Mouse (Mus musculus) embryonic facial prominence, embryonic 11.5 days (tissue): ENCODE results near the gene Ube4a. TPM values are rescaled to one million over a fixed set of nuclear protein-coding genes. Genes with fewer than 3 reads are reported as not detected.

Source experiments
- ATAC-seq: fragments of 200-750 bp; cut with Nextera tagmentation; replicated peaks from 2 replicates; pipeline ENCODE4 v1.8.0; 2017; ENCODE audit warnings: low read depth; ENCODE audit not compliant: insufficient number of reproducible peaks, low FRiP score, low TSS enrichment
- DNase-seq: peaks from one replicate; pipeline ENCODE4 v3.0.0-alpha.2; 2015; ENCODE audit warnings: low spot score
- H3K27ac ChIP-seq: fragments of 300-500 bp; sonication (generic); replicated peaks from 2 replicates; pipeline ENCODE4 v1.5.1; 2014; ENCODE audit warnings: mild to moderate bottlenecking, low read depth, low read length, control low read depth
- H3K27me3 ChIP-seq: fragments of 300-500 bp; sonication (generic); 2 replicates; pipeline ENCODE4 v1.6.1; 2014; ENCODE audit warnings: mild to moderate bottlenecking, low read length, moderate library complexity, mixed read lengths; ENCODE audit not compliant: control insufficient read depth, insufficient read depth
- H3K36me3 ChIP-seq: fragments of 300-500 bp; sonication (generic); replicated peaks from 2 replicates; pipeline ENCODE4 v1.6.1; 2014; ENCODE audit warnings: low read depth, mild to moderate bottlenecking, low read length, moderate library complexity, mixed read lengths; ENCODE audit not compliant: control insufficient read depth, insufficient read depth
- H3K4me1 ChIP-seq: fragments of 300-500 bp; sonication (generic); 2 replicates; pipeline ENCODE4 v1.6.1; 2014; ENCODE audit warnings: low read length, mixed read lengths; ENCODE audit not compliant: control insufficient read depth, insufficient read depth
- H3K4me2 ChIP-seq: fragments of 300-500 bp; sonication (generic); 2 replicates; pipeline ENCODE4 v1.6.1; 2014; ENCODE audit warnings: low read depth, mild to moderate bottlenecking, control low read depth, low read length, moderate library complexity
- H3K4me3 ChIP-seq: fragments of 300-500 bp; sonication (generic); 2 replicates; pipeline ENCODE4 v1.5.1; 2014; ENCODE audit warnings: low read depth, low read length, control low read depth
- H3K9ac ChIP-seq: fragments of 300-500 bp; sonication (generic); replicated peaks from 2 replicates; pipeline ENCODE4 v1.6.1; 2014; ENCODE audit warnings: mild to moderate bottlenecking, control low read depth, low read length
- H3K9me3 ChIP-seq: fragments of 300-500 bp; sonication (generic); replicated peaks from 2 replicates; pipeline ENCODE4 v1.6.1; 2016; ENCODE audit warnings: mild to moderate bottlenecking, low read length, inconsistent platforms, mixed read lengths; ENCODE audit not compliant: control insufficient read depth
- WGBS: fragments of 180-500 bp; shearing (Covaris S2); extraction: QIAGEN DNeasy Blood & Tissue Kit; methylation state at CpG from one replicate; pipeline ENCODE4 v1.1.7; 2014; 5-methylcytosine and 5-hydroxymethylcytosine counted together
- polyA plus RNA-seq: library from polyadenylated mRNA; unstranded; fragments of >200 nt; fragmentation: Nextera tagmentation; extraction: Ambion mirVana; gene quantifications from 2 replicates; pipeline ENCODE4 v1.2.1, GENCODE M21; 2014

The Ube4a gene
- polyA plus RNA-seq, result 31.3 and 34.3 TPM in 2 replicates

DNA sequence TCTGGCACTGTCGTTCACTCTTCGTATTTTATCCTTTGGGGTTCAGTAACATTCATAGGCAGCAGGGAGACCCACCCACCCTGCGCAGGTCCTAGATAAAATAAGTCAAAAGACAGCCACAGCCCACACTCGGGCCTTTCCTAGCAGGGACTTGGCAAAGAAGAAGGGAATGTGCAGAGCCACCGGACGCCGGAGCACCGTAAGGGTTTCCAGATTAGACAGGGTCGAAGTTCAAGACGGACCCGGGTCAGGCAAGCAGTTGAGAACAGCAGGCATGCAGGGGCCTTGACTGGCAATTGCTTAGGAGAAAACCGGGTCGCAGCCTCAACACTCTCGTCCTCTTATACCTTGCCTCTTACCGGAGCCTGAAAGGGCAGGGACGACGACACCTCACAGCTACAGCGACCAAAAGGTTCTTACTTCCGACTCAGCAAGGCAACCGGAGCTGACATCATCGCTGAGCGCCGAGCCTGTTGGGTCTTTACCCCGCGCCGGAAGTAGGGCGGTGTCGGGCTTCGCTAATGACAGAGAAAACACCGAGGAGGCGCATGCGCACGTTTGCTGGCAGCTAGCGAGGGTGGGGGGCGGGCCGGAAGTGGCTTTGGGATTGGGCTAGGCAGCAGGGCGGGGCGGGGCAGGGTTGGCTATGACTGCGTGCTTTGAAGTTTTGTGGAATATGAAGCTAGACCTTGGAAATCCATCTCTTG lies at the start of gene Ube4a:
Gene Ube4a, minus strand, starts transcription at position 475 of the 707 bp plus-strand sequence.
- no peaks in the 10 kb centered on the region for H3K9me3 ChIP-seq
- under 1% methylated on average over 39 of the region's 39 CpGs for WGBS
- 0 out of 2 replicates have a peak, but pooled peaks cover 3% of the 10 kb centered on the region for H3K36me3 ChIP-seq
- peak within 1 kb of the TSS; percentile 74 for H3K4me2 ChIP-seq
- ATAC-seq (peak; percentile 88), DNase-seq (peak; percentile 100)
- peak within 1 kb of the TSS; percentile 71 for H3K9ac ChIP-seq
- H3K27ac ChIP-seq, result no peak within 1 kb of the TSS
- no peaks in the 10 kb centered on the region for H3K27me3 ChIP-seq
- no peaks in the 10 kb centered on the region; the same call in 1 of the 2 replicates for H3K4me1 ChIP-seq
- H3K4me3 ChIP-seq, result peak within 1 kb of the TSS; percentile 86

DNA sequence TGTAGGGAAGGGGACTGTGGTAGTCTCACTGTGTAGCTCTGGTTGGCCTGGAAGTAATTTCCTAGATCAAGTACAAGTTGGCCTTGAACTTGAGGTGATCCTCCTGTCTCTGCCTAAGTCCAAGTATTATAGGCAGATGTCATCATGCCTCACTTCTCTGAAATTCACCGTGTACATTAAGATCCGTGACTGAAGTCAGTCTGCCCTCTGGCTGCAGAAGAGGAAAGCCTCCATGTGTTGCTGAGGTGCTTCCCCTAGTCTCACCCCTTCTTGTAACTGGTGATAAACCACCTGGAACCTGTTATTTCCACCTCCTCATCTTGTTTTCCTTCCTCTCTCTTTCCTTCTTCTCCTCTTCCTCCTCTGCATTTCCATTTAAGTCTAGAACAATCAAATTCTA lies 49.5 kb upstream of the Ube4a start:
- no peaks in the 10 kb centered on the region for H3K36me3 ChIP-seq
- no peak overlapping the region for H3K9ac ChIP-seq
- no peaks in the 10 kb centered on the region for H3K27me3 ChIP-seq
- 33% methylated on average over 2 of the region's 2 CpGs for WGBS
- H3K27ac ChIP-seq, result no peak overlapping the region
- H3K9me3 ChIP-seq, result no peaks in the 10 kb centered on the region
- H3K4me2 ChIP-seq, result no peak overlapping the region
- DNase-seq (no peak), ATAC-seq (no peak)
- H3K4me1 ChIP-seq, result no peaks in the 10 kb centered on the region
- H3K4me3 ChIP-seq, result no peak overlapping the region

DNA sequence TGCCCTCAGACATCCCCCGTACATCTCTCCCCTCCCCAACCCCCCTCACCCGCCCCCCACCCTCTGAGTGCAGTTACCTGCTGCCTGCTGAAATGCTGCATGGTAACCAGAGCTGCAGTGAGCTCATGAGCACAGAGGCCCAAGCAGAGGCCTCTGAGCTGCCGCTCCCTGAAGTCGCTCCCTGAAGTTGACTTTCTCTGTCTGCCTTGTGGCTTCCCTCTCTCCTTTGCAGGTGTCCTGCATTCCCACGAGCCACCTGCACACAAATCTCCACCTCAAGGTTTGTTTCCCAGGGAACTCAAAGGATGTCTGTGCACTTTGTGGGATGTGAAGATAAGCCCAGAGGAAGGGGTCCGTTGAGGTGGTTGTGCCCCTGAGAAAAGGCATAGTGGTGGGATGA lies 45.9 kb upstream of the Ube4a start:
- no peak overlapping the region for H3K9ac ChIP-seq
- DNase-seq (no peak), ATAC-seq (no peak)
- H3K36me3 ChIP-seq, result no peaks in the 10 kb centered on the region
- no peaks in the 10 kb centered on the region for H3K27me3 ChIP-seq
- no peaks in the 10 kb centered on the region for H3K9me3 ChIP-seq
- H3K4me3 ChIP-seq, result no peak overlapping the region
- H3K27ac ChIP-seq, result no peak overlapping the region
- no peaks in the 10 kb centered on the region for H3K4me1 ChIP-seq
- WGBS, result 52% methylated on average over 6 of the region's 6 CpGs
- H3K4me2 ChIP-seq, result no peak overlapping the region

DNA sequence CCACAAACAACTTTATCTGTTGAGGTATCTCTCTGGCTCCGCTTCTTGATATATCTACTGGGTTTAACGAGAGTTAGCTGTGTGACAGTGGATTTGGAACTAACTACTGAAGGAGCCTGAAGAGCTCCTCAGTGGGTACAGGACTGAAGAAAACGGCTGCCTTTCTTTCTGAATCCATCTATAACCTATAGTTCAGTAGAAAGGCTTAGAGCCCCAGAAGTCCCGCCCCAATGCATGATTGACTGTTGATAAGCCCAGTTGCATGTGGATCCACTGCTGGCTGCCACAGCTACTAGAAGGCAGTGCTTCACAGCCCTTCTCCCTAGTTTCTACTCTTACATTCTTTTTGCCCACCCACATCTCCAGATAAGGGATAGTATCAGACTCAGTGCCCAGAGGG lies 45.1 kb upstream of the Ube4a start:
- no peak overlapping the region for H3K4me2 ChIP-seq
- DNase-seq (peak; percentile 2), ATAC-seq (no peak)
- no peaks in the 10 kb centered on the region for H3K9me3 ChIP-seq
- H3K4me3 ChIP-seq, result no peak overlapping the region
- no peaks in the 10 kb centered on the region for H3K27me3 ChIP-seq
- H3K27ac ChIP-seq, result no peak overlapping the region
- H3K4me1 ChIP-seq, result no peaks in the 10 kb centered on the region
- no peak overlapping the region for H3K9ac ChIP-seq
- H3K36me3 ChIP-seq, result no peaks in the 10 kb centered on the region
- 78% methylated on average over 4 of the region's 4 CpGs for WGBS

DNA sequence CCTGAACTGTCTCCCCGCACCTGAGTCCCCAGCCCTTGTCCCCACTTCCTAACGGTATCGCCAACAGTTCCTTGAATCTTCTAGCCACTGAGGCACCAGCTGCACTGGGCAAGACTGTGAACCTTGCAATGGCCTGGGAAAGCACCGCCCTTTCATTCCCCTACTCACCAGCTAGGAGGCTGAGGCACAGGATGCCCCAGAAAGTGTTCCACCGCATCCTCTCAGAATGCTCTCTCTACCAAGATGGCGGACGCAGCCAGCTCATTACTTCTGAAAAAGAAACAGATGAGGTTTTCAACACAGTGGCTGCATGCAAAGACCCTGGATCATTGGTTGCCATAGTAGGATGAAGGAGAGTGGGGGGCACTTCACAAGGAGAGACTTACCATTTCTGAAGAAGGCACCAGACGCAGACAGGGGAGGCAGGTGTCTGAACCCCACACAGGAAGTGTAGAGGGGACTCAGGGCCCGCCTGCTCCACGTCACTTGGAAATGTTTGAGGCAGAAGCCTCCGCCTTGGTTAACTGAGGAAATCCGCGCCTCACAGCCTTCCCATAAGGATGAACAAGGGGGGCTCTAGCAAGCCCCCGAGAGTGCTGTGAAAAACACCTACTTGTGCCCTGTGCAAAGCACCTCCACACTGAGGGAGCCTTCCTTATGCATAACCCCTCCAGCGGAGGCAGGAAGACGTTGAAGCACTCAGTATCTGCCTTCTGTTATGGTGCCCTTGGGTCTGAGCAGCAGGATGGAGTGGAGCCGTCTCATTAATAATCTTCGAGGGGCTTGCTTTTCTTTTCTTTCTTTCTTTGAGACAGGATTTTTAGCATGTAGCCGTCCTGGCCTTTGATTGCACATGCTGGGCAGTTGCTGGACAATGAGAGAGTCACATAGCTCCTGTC lies 44.0 kb upstream of the Ube4a start, which contains the start of gene Cd3e:
Gene Cd3e, minus strand, starts transcription at position 448 of the 899 bp plus-strand sequence.
- no peaks in the 10 kb centered on the region for H3K4me1 ChIP-seq
- no peak within 1 kb of the TSS for H3K4me2 ChIP-seq
- no peak within 1 kb of the TSS for H3K27ac ChIP-seq
- WGBS, result 88% methylated on average over 19 of the region's 19 CpGs
- ATAC-seq (no peak), DNase-seq (no peak)
- no peak within 1 kb of the TSS for H3K4me3 ChIP-seq
- H3K9ac ChIP-seq, result no peak within 1 kb of the TSS
- no peaks in the 10 kb centered on the region for H3K9me3 ChIP-seq
- H3K36me3 ChIP-seq, result no peaks in the 10 kb centered on the region
- no peaks in the 10 kb centered on the region for H3K27me3 ChIP-seq

DNA sequence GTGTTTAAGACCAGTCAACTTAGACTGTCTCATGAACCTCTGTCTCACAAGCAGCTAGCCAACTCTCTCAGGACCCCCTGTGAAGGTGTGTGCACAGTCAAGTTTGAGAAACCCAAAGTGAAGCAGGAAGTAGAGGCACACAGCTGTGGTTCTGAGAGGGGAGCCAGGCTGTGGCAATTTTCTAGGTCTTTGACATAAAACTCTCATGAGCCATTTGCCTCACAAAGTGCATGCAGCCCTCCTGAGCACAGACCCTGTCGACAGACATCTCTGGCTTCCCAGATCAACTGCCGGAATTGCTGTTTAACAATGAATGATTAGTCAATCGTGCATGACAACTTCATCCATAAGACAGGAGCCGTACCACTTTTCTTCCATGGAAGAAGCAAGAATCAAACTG lies 42.9 kb upstream of the Ube4a start:
- ATAC-seq, result no peak
- Histone ChIP-seq H3K4me1 (no peaks in the 10 kb centered on the region), H3K27me3 (no peaks in the 10 kb centered on the region), H3K4me3 (no peak overlapping the region), H3K36me3 (no peaks in the 10 kb centered on the region), H3K27ac (no peak overlapping the region), H3K9ac (no peak overlapping the region), H3K4me2 (no peak overlapping the region), H3K9me3 (no peaks in the 10 kb centered on the region)
- DNase-seq, result no peak
- 66% methylated on average over 4 of the region's 4 CpGs for WGBS

DNA sequence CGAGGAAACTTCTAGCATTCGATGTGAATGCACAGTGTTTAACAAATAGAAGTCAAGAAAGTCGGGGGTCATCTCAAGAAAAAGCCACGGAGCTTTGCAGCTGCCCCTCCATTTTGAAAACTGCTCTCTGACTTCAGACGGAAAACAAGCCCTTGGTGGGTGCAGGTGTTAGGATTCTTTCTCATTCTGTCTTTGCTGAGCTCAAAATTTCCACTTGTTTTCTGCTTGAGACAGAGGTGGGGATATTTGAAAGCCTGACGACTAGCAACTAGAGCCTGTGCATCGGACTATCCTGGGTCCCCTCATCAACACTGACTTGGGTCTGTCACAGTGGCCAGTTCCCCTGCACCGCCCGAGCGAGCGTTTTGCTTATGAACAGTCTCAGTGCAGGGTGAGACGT lies 42.0 kb upstream of the Ube4a start:
- H3K9me3 ChIP-seq, result no peaks in the 10 kb centered on the region
- no peak for ATAC-seq
- no peak overlapping the region for H3K4me2 ChIP-seq
- H3K4me3 ChIP-seq, result no peak overlapping the region
- H3K9ac ChIP-seq, result no peak overlapping the region
- WGBS, result 81% methylated on average over 12 of the region's 12 CpGs
- no peak overlapping the region for H3K27ac ChIP-seq
- no peaks in the 10 kb centered on the region for H3K27me3 ChIP-seq
- H3K36me3 ChIP-seq, result no peaks in the 10 kb centered on the region
- no peak for DNase-seq
- H3K4me1 ChIP-seq, result no peaks in the 10 kb centered on the region

DNA sequence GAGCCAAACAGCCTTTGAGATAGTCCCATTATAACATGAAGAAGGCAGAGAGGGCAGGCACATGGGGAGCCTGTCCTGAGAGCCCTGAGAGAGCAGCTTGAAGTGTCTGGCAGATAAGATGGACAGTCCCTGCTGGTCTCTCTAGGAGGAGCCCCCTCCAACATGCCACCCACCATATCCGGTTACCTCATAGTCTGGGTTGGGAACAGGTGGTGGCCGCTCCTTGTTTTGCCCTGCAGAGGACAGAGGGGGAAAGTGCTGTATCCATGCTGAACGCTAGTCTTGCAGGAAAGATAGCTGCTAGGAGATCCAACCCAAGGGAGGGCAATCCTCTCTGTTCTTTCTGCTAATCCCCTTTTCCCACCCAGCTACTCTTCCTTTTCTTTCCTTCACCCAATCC lies 34.8 kb upstream of the Ube4a start:
- no peaks in the 10 kb centered on the region for H3K27me3 ChIP-seq
- H3K9ac ChIP-seq, result no peak overlapping the region
- H3K9me3 ChIP-seq, result no peaks in the 10 kb centered on the region
- H3K4me1 ChIP-seq, result no peaks in the 10 kb centered on the region
- no peak overlapping the region for H3K27ac ChIP-seq
- 75% methylated on average over 3 of the region's 3 CpGs for WGBS
- ATAC-seq, result no peak
- no peak overlapping the region for H3K4me2 ChIP-seq
- DNase-seq, result no peak
- no peak overlapping the region for H3K4me3 ChIP-seq
- no peaks in the 10 kb centered on the region for H3K36me3 ChIP-seq
